Comparison of ENCODE assay signal across 7 mouse cellular contexts in the genomic region with DNA sequence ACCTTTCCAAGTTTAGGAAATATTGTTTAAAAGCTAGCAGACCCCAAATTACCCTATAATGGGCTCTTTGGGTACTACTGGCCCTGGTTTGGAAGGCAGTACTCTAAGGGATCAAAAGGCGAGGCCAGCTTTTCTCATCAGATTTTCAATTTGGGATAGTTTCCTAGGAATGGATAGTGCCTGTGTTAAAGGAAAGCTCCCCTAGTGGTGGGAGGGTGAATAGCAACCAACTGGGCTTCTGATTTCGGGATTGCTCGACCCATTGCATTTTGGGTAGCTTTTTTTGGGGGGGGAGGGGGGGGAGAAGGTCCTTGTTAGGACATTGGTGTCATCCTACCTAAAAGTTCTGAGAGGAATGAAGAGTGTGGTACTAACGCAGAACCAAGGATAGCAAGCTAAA. TPM values are rescaled to one million over a fixed set of nuclear protein-coding genes. Genes with fewer than 3 reads are reported as not detected.
A peak's percentile ranks its signal among the peaks of the same experiment; 100 is the strongest.
DNase-seq lines count a peak whose midpoint lies in the region; ATAC-seq and TF ChIP-seq lines count a peak whose summit lies in the region.

No protein-coding gene starts in this region.

- no peak for DNase-seq in kidney, postnatal 0 days (ENCODE audit: low spot score)
- DNase-seq in B cell, adult 2 months: peak; percentile 24 to 29
- DNase-seq in G1E (ENCODE audit: low spot score): no peak
- peak; percentile 7 to 51 for DNase-seq in kidney, postnatal 36 days

- H3K9ac ChIP-seq in kidney, postnatal 0 days (ENCODE audit: low read depth, low read length): no peak overlapping the region
- no peak overlapping the region for H3K9ac ChIP-seq in kidney, embryonic 14.5 days (ENCODE audit: low read depth, low read length)

- H3K27me3 ChIP-seq in kidney, postnatal 0 days (ENCODE audit: insufficient read depth, low read length): no peaks in the 10 kb centered on the region
- no peaks in the 10 kb centered on the region for H3K27me3 ChIP-seq in kidney, embryonic 14.5 days (ENCODE audit: control insufficient read depth, insufficient read depth, low read length)
- H3K27me3 ChIP-seq in G1E (ENCODE audit: insufficient read depth, low read length): peaks cover 17% of the 10 kb centered on the region; the same call in 1 of the 2 replicates

- no peak overlapping the region for H3K4me3 ChIP-seq in kidney, postnatal 0 days (replicated peaks; ENCODE audit: low read depth, low read length)
- no peak overlapping the region for H3K4me3 ChIP-seq in kidney, embryonic 14.5 days (ENCODE audit: low read length)
- no peak overlapping the region for H3K4me3 ChIP-seq in G1E (ENCODE audit: low read depth, low read length)

- H3K9me3 ChIP-seq in kidney, postnatal 0 days (replicated peaks; ENCODE audit: low read length): no peaks in the 10 kb centered on the region
- no peaks in the 10 kb centered on the region for H3K9me3 ChIP-seq in kidney, embryonic 14.5 days (ENCODE audit: control insufficient read depth, low read length)
- H3K9me3 ChIP-seq in G1E (replicated peaks): no peaks in the 10 kb centered on the region

- H3K4me1 ChIP-seq in kidney, postnatal 0 days (replicated peaks; ENCODE audit: insufficient read depth, low read length): no peaks in the 10 kb centered on the region
- no peaks in the 10 kb centered on the region for H3K4me1 ChIP-seq in kidney, embryonic 14.5 days (ENCODE audit: control insufficient read depth, insufficient read depth, low read length)
- H3K4me1 ChIP-seq in G1E (ENCODE audit: insufficient read depth, low read depth, low read length): no peaks in the 10 kb centered on the region

- H3K27ac ChIP-seq in kidney, postnatal 0 days: no peak overlapping the region
- H3K27ac ChIP-seq in kidney, embryonic 14.5 days (ENCODE audit: low read depth, low read length): no peak overlapping the region

- TF ChIP-seq CTCF in kidney, postnatal 0 days (IDR thresholded peaks at IDR 0.05; ENCODE audit: low read depth): peak; percentile 44
- TF ChIP-seq CTCF in G1E (IDR thresholded peaks at IDR 0.05; ENCODE audit: low read depth, low read length): peak; percentile 35; the same call in 1 of the 2 replicates

- H3K36me3 ChIP-seq in kidney, postnatal 0 days (ENCODE audit: insufficient read depth, low read length): no peaks in the 10 kb centered on the region
- H3K36me3 ChIP-seq in kidney, embryonic 14.5 days (ENCODE audit: control insufficient read depth, insufficient read depth, low read length): no peaks in the 10 kb centered on the region
- H3K36me3 ChIP-seq in G1E (replicated peaks): no peaks in the 10 kb centered on the region

- H3K4me2 ChIP-seq in kidney, postnatal 0 days (ENCODE audit: low read length): no peak overlapping the region
- no peak overlapping the region for H3K4me2 ChIP-seq in kidney, embryonic 14.5 days (replicated peaks; ENCODE audit: low read depth, low read length)

- WGBS in kidney, postnatal 0 days: 78% methylated on average over 4 of the region's 4 CpGs
- 74% methylated on average over 4 of the region's 4 CpGs for WGBS in kidney, embryonic 14.5 days

- ATAC-seq in kidney, postnatal 0 days (replicated peaks; ENCODE audit: low FRiP score, low read depth): no peak
- no peak for ATAC-seq in kidney, embryonic 14.5 days (ENCODE audit: low FRiP score, low TSS enrichment)
- no peak for ATAC-seq in G1E (ENCODE audit: extremely low read depth, insufficient number of reproducible peaks, low FRiP score, poor library complexity, severe bottlenecking)
- ATAC-seq in erythroblast, adult 5-6 weeks (replicated peaks; ENCODE audit: low FRiP score, poor library complexity, severe bottlenecking): no peak
- ATAC-seq in megakaryocyte, adult 5-6 weeks (ENCODE audit: poor library complexity, severe bottlenecking): no peak

RNA-seq across cellular contexts. Expression of a gene that starts 35.8 kb away (rescaled TPM):
- polyA plus RNA-seq in kidney, postnatal 0 days (2015; fragmentation: Nextera tagmentation; extraction: Ambion mirVana): 0.22 and 0.37 TPM in 2 replicates
- 0.07 and 0.43 TPM in 2 replicates for polyA plus RNA-seq in kidney, embryonic 14.5 days (2014; fragmentation: Nextera tagmentation; extraction: Ambion mirVana)
- total RNA-seq in G1E (2014; fragmentation: Nextera tagmentation): not detected in 2 replicates
- 0.05 and 0.06 TPM in 2 replicates for total RNA-seq in G1E (2017)
- not detected in 2 replicates for polyA plus RNA-seq in G1E (2012)
- total RNA-seq in erythroblast, adult 5-6 weeks (2015; ENCODE audit: low replicate concordance): not detected in 2 replicates
- not detected in 2 replicates for total RNA-seq in erythroblast, adult 5-6 weeks (2017; ENCODE audit: low replicate concordance)
- not detected in 2 replicates for total RNA-seq in megakaryocyte, adult 5-6 weeks (2015)
- not detected in 2 replicates for total RNA-seq in megakaryocyte, adult 5-6 weeks (2017)

RNA-seq across cellular contexts. Expression of a gene that starts 41.7 kb away (rescaled TPM):
- 2.6 and 3.6 TPM in 2 replicates for polyA plus RNA-seq in kidney, postnatal 0 days (2015; fragmentation: Nextera tagmentation; extraction: Ambion mirVana)
- 7.2 and 7.4 TPM in 2 replicates for polyA plus RNA-seq in kidney, embryonic 14.5 days (2014; fragmentation: Nextera tagmentation; extraction: Ambion mirVana)
- total RNA-seq in G1E (2014; fragmentation: Nextera tagmentation): not detected in 2 replicates
- total RNA-seq in G1E (2017): 0.05 and 0.12 TPM in 2 replicates
- polyA plus RNA-seq in G1E (2012): not detected in 2 replicates
- total RNA-seq in erythroblast, adult 5-6 weeks (2015; ENCODE audit: low replicate concordance): not detected in 2 replicates
- total RNA-seq in erythroblast, adult 5-6 weeks (2017; ENCODE audit: low replicate concordance): not detected in 2 replicates
- total RNA-seq in megakaryocyte, adult 5-6 weeks (2015): not detected in 2 replicates
- total RNA-seq in megakaryocyte, adult 5-6 weeks (2017): not detected in 2 replicates

RNA-seq across cellular contexts. Expression of a gene that starts 59.7 kb away (rescaled TPM):
- polyA plus RNA-seq in kidney, postnatal 0 days (2015; fragmentation: Nextera tagmentation; extraction: Ambion mirVana): 269 and 299 TPM in 2 replicates
- polyA plus RNA-seq in kidney, embryonic 14.5 days (2014; fragmentation: Nextera tagmentation; extraction: Ambion mirVana): 194 and 243 TPM in 2 replicates
- total RNA-seq in G1E (2014; fragmentation: Nextera tagmentation) (1.5 TPM in 1 of 2 replicates, not detected in the other), G1E (2017) (14.5 and 15.5 TPM in 2 replicates)
- polyA plus RNA-seq in G1E (2012): 1.6 and 1.9 TPM in 2 replicates
- not detected in 2 replicates for total RNA-seq in erythroblast, adult 5-6 weeks (2015; ENCODE audit: low replicate concordance)
- total RNA-seq in erythroblast, adult 5-6 weeks (2017; ENCODE audit: low replicate concordance): 1.1 and 2.7 TPM in 2 replicates
- 4.0 and 9.2 TPM in 2 replicates for total RNA-seq in megakaryocyte, adult 5-6 weeks (2015)
- 9.8 and 10.5 TPM in 2 replicates for total RNA-seq in megakaryocyte, adult 5-6 weeks (2017)

Comparison
In these comparisons a context has a peak if more than half of its experiments do, and no peak if none do; other contexts are left out.
1. DNase-seq: peak in B cell, adult 2 months (2 of 2) and kidney, postnatal 36 days (2 of 2); none in kidney, postnatal 0 days (single experiment) and G1E (single experiment).